Mouse (Mus musculus) intestine, embryonic 14.5 days (tissue): ENCODE data around the gene Nt5dc3. TPM values are rescaled to one million over a fixed set of nuclear protein-coding genes. Genes with fewer than 3 reads are reported as not detected.

Experiments used
- ATAC-seq: fragments of 200-750 bp; cut with Nextera tagmentation; replicated peaks from 2 replicates; pipeline ENCODE4 v1.8.0; 2017; ENCODE audit warnings: low read depth, moderate number of reproducible peaks, moderate TSS enrichment, moderate library complexity; ENCODE audit not compliant: low FRiP score, low TSS enrichment
- DNase-seq: peaks from one replicate; pipeline ENCODE4 v3.0.0-alpha.2; 2018; ENCODE audit warnings: low spot score
- H3K27ac ChIP-seq: fragments of 300-500 bp; sonication (generic); 2 replicates; pipeline ENCODE4 v1.5.1; 2014; ENCODE audit warnings: low read depth, mild to moderate bottlenecking, control low read depth
- H3K27me3 ChIP-seq: fragments of 300-500 bp; sonication (generic); replicated peaks from 2 replicates; pipeline ENCODE4 v1.6.1; 2014; ENCODE audit warnings: low read length, control low read depth; ENCODE audit not compliant: control insufficient read depth, insufficient read depth
- H3K36me3 ChIP-seq: fragments of 300-500 bp; sonication (generic); 2 replicates; pipeline ENCODE4 v1.6.1; 2014; ENCODE audit warnings: low read length, control low read depth; ENCODE audit not compliant: control insufficient read depth, insufficient read depth
- H3K4me1 ChIP-seq: fragments of 300-500 bp; sonication (generic); replicated peaks from 2 replicates; pipeline ENCODE4 v1.6.1; 2014; ENCODE audit warnings: low read length, control low read depth, mixed read lengths; ENCODE audit not compliant: control insufficient read depth, insufficient read depth
- H3K4me2 ChIP-seq: fragments of 300-500 bp; sonication (generic); 2 replicates; pipeline ENCODE4 v1.6.1; 2014; ENCODE audit warnings: low read length
- H3K4me3 ChIP-seq: fragments of 300-500 bp; sonication (generic); 2 replicates; pipeline ENCODE4 v1.5.1; 2014; ENCODE audit warnings: low read depth, low read length, control low read depth, mixed read lengths
- H3K9ac ChIP-seq: fragments of 300-500 bp; sonication (generic); 2 replicates; pipeline ENCODE4 v1.6.1; 2014; ENCODE audit warnings: mild to moderate bottlenecking, low read length
- H3K9me3 ChIP-seq: fragments of 300-500 bp; sonication (generic); 2 replicates; pipeline ENCODE4 v1.6.1; 2016; ENCODE audit warnings: low read length, control low read depth; ENCODE audit not compliant: control insufficient read depth
- WGBS: fragments of 180-500 bp; shearing (Covaris S2); extraction: QIAGEN DNeasy Blood & Tissue Kit; methylation state at CpG from one replicate; pipeline ENCODE4 v1.1.7; 2014; 5-methylcytosine and 5-hydroxymethylcytosine counted together
- polyA plus RNA-seq: library from polyadenylated mRNA; unstranded; fragments of >200 nt; fragmentation: Nextera tagmentation; extraction: Ambion mirVana; gene quantifications from 2 replicates; pipeline ENCODE4 v1.2.1, GENCODE M21; 2014

The Nt5dc3 gene
- polyA plus RNA-seq, 1 experiment from 2014 or later = 1.9 TPM

DNA sequence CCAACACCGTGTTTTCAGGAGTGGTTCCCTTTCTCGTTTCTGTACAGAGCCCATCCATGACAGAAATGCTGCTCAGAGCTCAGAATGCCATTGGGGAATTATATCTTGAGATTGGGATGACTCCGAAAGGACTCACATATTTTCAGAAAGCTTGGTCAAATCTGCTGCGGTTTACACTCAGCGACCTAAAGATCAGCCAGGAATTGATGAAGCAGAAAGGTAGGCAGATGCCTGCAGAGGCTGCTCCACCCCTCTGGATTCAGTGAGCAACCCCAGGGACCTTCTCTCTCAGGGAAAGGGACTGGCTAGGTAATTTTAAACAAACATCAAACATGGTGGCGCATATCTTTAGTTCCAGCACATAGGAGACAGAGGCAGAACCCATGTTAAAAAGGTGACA is 20.6 kb upstream of the Nt5dc3 start:
- Histone ChIP-seq H3K4me2 (no peak overlapping the region), H3K4me1 (no peaks in the 10 kb centered on the region), H3K9ac (no peak overlapping the region), H3K27ac (no peak overlapping the region), H3K27me3 (no peaks in the 10 kb centered on the region), H3K36me3 (no peaks in the 10 kb centered on the region), H3K4me3 (no peak overlapping the region), H3K9me3 (0 out of 2 replicates have a peak, but pooled peaks cover 2% of the 10 kb centered on the region)
- 90% methylated on average over 6 of the region's 6 CpGs for WGBS
- ATAC-seq = no peak
- peak; percentile 7 for DNase-seq

DNA sequence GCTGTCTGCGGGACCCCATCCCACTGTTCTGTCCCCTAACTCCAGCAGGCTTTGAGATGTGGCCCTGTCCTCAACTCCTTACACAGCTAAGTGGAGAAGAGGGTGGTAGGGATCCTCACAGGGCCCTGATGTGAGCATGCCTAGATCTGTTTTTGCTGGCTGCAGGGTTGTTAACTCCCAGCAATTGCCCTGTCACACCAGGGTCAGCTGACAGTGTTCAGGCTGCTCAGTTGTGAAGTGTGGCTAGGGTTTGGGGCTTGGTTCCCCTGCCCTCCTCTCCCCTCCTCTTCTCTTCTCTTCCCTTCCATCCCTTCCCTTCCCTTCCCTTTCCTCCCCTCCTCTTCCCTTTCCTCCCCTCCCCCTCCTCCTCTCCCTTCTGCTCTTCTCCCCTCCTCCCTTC is 17.6 kb upstream of the Nt5dc3 start:
- Histone ChIP-seq H3K9ac (no peak overlapping the region), H3K4me2 (no peak overlapping the region), H3K36me3 (no peaks in the 10 kb centered on the region), H3K9me3 (0 out of 2 replicates have a peak, but pooled peaks cover 3% of the 10 kb centered on the region), H3K4me1 (no peaks in the 10 kb centered on the region), H3K4me3 (no peak overlapping the region), H3K27ac (no peak overlapping the region), H3K27me3 (no peaks in the 10 kb centered on the region)
- DNase-seq = peak; percentile 16
- ATAC-seq = no peak
- 68% methylated on average over 1 of the region's 1 CpGs for WGBS

DNA sequence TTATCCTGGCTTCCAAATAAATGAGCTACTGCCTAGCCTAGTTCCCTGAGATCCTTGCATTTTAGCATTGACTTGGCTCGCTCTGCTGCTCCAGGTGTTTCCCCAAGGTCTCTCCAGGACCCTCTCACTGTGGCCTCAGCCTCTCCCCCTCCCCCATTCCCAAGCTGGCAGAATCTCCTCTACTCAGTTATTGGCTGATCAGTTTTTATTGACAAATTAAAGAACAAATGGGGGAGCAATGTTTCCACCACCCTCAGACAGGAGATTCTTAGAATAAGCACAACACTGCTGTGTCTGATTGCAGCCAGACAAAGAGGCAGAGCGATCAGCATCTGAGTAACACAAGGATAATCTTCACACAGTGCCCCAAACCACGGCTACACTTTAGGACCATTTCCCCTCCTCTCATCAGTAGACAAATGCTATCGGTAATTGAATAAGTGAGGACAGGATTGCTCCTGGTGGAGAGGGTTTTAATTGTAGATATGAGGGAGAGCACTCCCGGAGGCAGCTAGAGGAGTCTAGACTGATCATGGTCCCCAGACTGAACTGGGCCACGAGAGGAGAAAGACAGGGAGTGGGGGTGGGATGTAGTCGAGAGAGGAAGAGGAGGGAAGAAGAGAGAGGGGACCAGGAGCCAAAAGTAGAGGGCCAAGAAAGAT is 17.0 kb upstream of the Nt5dc3 start:
- Histone ChIP-seq H3K36me3 (no peaks in the 10 kb centered on the region), H3K4me1 (no peaks in the 10 kb centered on the region), H3K9me3 (0 out of 2 replicates have a peak, but pooled peaks cover 3% of the 10 kb centered on the region), H3K4me3 (no peak overlapping the region), H3K27ac (no peak overlapping the region), H3K9ac (no peak overlapping the region), H3K4me2 (no peak overlapping the region), H3K27me3 (no peaks in the 10 kb centered on the region)
- 48% methylated on average over 7 of the region's 7 CpGs for WGBS
- ATAC-seq = no peak
- DNase-seq = peak; percentile 44

DNA sequence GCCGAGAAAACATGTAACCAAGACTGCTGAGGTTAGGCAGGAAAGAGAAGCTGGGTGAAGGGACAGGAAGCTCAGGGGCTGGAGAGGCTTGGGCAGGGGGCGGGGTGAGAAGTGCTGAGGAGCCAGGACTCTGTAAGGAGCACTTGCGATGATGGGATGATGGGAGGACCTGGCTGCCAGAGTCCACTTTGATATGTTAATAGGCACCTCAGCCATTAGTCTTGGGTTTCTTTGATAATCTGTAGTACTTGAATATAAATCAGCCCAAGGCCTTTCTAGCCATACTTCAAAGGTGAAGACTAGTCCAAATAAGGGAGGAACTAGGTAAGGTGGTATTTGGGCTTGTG is 16.4 kb upstream of the Nt5dc3 start:
- Histone ChIP-seq H3K9ac (no peak overlapping the region), H3K27ac (no peak overlapping the region), H3K9me3 (0 out of 2 replicates have a peak, but pooled peaks cover 3% of the 10 kb centered on the region), H3K4me1 (no peaks in the 10 kb centered on the region), H3K4me3 (no peak overlapping the region), H3K27me3 (no peaks in the 10 kb centered on the region), H3K36me3 (no peaks in the 10 kb centered on the region), H3K4me2 (no peak overlapping the region)
- ATAC-seq (no peak), DNase-seq (no peak)
- WGBS = 54% methylated on average over 3 of the region's 3 CpGs

DNA sequence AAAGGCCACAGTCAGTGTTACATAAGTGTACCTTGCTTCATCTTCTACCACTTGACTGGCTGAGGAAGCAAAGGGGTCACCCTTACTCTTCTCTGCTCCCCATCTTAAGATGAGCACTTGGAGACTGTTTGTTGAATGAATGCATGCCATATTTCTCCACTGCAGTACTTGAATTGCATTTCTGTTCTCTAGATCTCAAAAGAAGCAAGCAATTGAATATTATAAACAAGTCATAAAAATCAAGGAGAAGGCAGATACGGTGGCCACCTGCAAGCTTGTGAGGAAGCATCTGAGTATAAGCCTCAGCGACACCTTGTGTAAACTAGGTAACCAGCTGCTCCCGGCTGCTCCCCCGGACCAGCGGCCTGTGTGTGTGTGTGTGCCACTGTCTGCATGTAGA is 15.1 kb upstream of the Nt5dc3 start, which contains the start of gene Gm49358:
Gene Gm49358 (plus strand): TSS at position 301 of the 400 bp plus-strand sequence.
- Histone ChIP-seq H3K36me3 (no peaks in the 10 kb centered on the region), H3K27ac (no peak within 1 kb of the TSS), H3K27me3 (no peaks in the 10 kb centered on the region), H3K9ac (no peak within 1 kb of the TSS), H3K4me3 (no peak within 1 kb of the TSS), H3K4me2 (no peak within 1 kb of the TSS), H3K4me1 (no peaks in the 10 kb centered on the region), H3K9me3 (0 out of 2 replicates have a peak, but pooled peaks cover 3% of the 10 kb centered on the region)
- 37% methylated on average over 5 of the region's 5 CpGs for WGBS
- no peak for ATAC-seq
- no peak for DNase-seq

DNA sequence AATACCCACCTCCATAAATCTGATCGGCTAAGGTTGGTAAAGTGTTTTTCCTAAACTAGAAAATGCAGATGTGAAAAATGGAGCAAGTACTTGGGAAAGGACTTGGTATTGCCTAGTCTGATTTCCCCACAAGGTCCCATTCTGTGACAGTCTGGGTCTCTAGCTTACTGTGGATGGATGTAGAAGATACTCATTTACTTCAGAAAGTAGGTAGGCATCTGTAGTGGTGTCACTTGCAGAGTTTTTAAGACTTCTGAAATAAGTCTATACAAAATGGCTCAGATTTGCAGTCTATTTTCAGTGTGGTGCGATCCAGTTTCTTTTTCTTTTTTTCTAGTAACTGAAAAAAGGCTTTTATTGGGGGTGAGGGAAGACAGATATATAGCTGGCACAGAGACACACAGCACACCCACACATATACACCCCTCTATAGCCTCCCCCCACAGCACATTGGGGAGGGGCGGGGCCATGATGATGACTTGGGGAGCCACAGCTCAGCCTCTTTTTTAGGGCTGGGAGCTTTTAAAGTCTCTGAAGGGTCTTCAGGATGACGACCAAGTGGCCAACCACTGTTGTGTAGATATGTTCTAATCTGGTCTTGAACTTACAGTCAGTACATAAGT is 13.3 kb upstream of the Nt5dc3 start:
- no peaks in the 10 kb centered on the region for H3K36me3 ChIP-seq
- H3K9me3 ChIP-seq = 0 out of 2 replicates have a peak, but pooled peaks cover 3% of the 10 kb centered on the region
- H3K4me1 ChIP-seq = peaks cover 5% of the 10 kb centered on the region; the same call in 1 of the 2 replicates
- H3K27ac ChIP-seq = no peak overlapping the region
- no peaks in the 10 kb centered on the region for H3K27me3 ChIP-seq
- H3K9ac ChIP-seq = no peak overlapping the region
- no peak for DNase-seq
- 83% methylated on average over 4 of the region's 4 CpGs for WGBS
- no peak for ATAC-seq
- H3K4me3 ChIP-seq = no peak overlapping the region
- H3K4me2 ChIP-seq = no peak overlapping the region

DNA sequence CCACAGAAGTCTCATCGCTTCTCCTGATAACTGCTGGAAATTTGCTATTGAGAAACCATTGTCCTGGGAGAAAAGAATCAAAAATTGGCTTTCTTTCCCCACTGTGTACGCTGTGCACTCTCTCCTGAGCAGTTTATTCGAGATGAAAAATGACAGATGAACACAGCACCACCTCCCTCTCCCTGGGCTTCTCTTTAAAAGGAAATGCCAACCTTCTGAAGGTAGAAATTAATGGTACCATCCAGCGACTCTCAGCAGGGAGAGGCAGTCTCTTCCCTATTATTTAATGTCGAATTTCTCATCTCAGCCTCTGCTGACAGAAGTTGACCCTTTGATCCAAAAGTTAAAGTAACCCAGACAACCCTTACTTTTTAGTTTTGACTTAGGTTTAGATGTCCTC is 9.6 kb upstream of the Nt5dc3 start:
- H3K4me1 ChIP-seq = peaks cover 9% of the 10 kb centered on the region; the same call in 1 of the 2 replicates
- no peak overlapping the region for H3K4me3 ChIP-seq
- H3K9ac ChIP-seq = no peak overlapping the region
- H3K27me3 ChIP-seq = no peaks in the 10 kb centered on the region
- ATAC-seq (no peak), DNase-seq (no peak)
- H3K27ac ChIP-seq = no peak overlapping the region
- no peaks in the 10 kb centered on the region for H3K9me3 ChIP-seq
- H3K36me3 ChIP-seq = no peaks in the 10 kb centered on the region
- 46% methylated on average over 5 of the region's 5 CpGs for WGBS
- H3K4me2 ChIP-seq = no peak overlapping the region

DNA sequence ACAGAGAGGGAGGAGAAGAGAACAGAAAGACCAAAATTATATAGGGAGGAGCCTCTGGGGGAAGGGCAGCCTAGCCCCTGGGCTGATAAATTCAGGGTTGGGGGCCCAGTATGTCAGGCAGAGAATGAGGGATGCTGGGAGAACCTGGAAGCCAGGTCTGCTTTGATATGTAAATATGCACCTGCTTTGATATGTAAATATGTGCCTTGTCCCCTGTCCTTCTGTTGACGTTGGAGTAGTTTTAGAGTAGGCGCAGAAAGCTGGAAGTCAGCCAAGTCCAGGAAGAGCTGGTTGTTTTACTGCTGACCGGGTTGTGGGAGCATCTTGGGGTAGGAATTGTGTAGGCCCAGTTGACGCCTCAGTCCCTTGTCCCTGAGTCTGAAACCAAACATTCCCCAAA is 9.0 kb upstream of the Nt5dc3 start:
- 0 out of 2 replicates have a peak, but pooled peaks have one; percentile 26 for ATAC-seq
- Histone ChIP-seq H3K36me3 (no peaks in the 10 kb centered on the region), H3K9ac (no peak overlapping the region), H3K4me3 (no peak overlapping the region), H3K4me1 (peaks cover 9% of the 10 kb centered on the region; the same call in 1 of the 2 replicates), H3K4me2 (no peak overlapping the region), H3K27me3 (no peaks in the 10 kb centered on the region), H3K9me3 (no peaks in the 10 kb centered on the region), H3K27ac (no peak overlapping the region)
- WGBS = 39% methylated on average over 4 of the region's 4 CpGs
- DNase-seq = no peak

DNA sequence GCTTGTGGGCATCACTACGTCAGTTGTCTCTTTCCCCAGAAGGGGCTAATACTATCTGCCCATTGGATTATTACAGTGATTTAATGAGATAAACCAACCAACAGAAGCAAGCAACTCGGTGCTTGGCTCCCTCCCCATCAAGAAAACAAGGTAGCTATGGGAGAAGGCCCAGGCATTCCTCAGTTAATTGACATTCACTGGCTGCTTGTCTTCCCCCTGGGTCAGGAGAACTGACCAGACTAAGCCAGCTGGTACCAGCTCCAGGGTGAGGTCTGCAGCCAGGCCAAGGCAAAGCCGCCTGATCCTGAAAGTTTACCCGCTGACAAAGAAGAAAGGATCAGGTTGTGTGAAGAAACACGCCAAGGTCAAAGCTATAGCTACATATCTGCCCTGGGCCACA is 7.1 kb upstream of the Nt5dc3 start:
- Histone ChIP-seq H3K27ac (no peak overlapping the region), H3K9me3 (no peaks in the 10 kb centered on the region), H3K4me1 (peaks cover 15% of the 10 kb centered on the region; the same call in 1 of the 2 replicates), H3K4me2 (no peak overlapping the region), H3K36me3 (no peaks in the 10 kb centered on the region), H3K27me3 (no peaks in the 10 kb centered on the region), H3K9ac (no peak overlapping the region), H3K4me3 (no peak overlapping the region)
- 79% methylated on average over 5 of the region's 5 CpGs for WGBS
- no peak for ATAC-seq
- no peak for DNase-seq
